9 mouse cellular contexts compared by ENCODE assay signal in the genomic region with DNA sequence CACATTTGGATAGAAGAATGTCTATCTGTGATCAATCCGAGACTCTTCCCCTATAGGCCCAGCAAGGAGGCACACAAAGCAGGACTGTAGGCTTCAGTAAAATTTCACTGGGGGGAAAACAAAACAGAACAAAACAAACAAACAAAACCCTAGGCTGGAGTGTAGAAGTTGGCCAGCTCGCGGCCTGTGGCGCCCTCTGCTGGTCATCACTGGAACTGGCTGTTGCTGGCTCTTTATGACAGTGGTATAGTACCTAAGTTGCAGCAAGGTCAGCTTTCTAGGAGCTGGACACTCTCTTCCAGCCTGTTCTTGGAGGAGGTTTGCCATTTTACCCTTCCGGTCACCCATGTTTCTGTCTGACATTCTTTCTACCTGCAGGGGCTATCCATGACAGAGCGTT. TPM values are rescaled to one million over a fixed set of nuclear protein-coding genes. Genes with fewer than 3 reads are reported as not detected.
DNase-seq lines count a peak whose midpoint lies in the region; ATAC-seq lines count a peak whose summit lies in the region.
"Had no signal": no experiment of that assay in that cellular context is flagged by ENCODE, and none has a peak within 500 bp of the region (broad histone marks: within the 10 kb centered on the region; RNA-seq: fewer than 3 reads in every experiment).

No protein-coding gene starts in this region.

- H3K36me3 ChIP-seq in heart, embryonic 11.5 days (ENCODE audit: control insufficient read depth, insufficient read depth, low read length): no peaks in the 10 kb centered on the region
- no peaks in the 10 kb centered on the region for H3K36me3 ChIP-seq in forebrain, embryonic 13.5 days (ENCODE audit: poor library complexity, severe bottlenecking)
- no peaks in the 10 kb centered on the region for H3K36me3 ChIP-seq in hindbrain, embryonic 12.5 days
- no peaks in the 10 kb centered on the region for H3K36me3 ChIP-seq in midbrain, embryonic 11.5 days (ENCODE audit: control insufficient read depth, insufficient read depth, low read length)
- H3K36me3 ChIP-seq: limb, embryonic 15.5 days had no signal

- 22% methylated on average over 6 of the region's 6 CpGs for WGBS in heart, embryonic 11.5 days (ENCODE audit: insufficient replicate concordance)
- 23% methylated on average over 6 of the region's 6 CpGs for WGBS in forebrain, embryonic 13.5 days
- 24% methylated on average over 6 of the region's 6 CpGs for WGBS in hindbrain, embryonic 12.5 days
- 19% methylated on average over 6 of the region's 6 CpGs for WGBS in midbrain, embryonic 11.5 days

- no peaks in the 10 kb centered on the region for H3K27me3 ChIP-seq in heart, embryonic 11.5 days (ENCODE audit: control insufficient read depth, insufficient read depth, low read length)
- H3K27me3 ChIP-seq in forebrain, embryonic 13.5 days: no peaks in the 10 kb centered on the region
- H3K27me3 ChIP-seq in hindbrain, embryonic 12.5 days: no peaks in the 10 kb centered on the region
- H3K27me3 ChIP-seq in midbrain, embryonic 11.5 days (ENCODE audit: control insufficient read depth, insufficient read depth, low read length): no peaks in the 10 kb centered on the region
- H3K27me3 ChIP-seq: limb, embryonic 15.5 days had no signal

- no peak overlapping the region for H3K4me2 ChIP-seq in heart, embryonic 11.5 days
- H3K4me2 ChIP-seq in forebrain, embryonic 13.5 days: no peak overlapping the region
- H3K4me2 ChIP-seq in hindbrain, embryonic 12.5 days (replicated peaks): no peak overlapping the region
- H3K4me2 ChIP-seq in midbrain, embryonic 11.5 days: no peak overlapping the region
- H3K4me2 ChIP-seq: limb, embryonic 15.5 days had no signal

- intact Hi-C loops in left cerebral cortex, postnatal 10 days (cut with DNase I): loop anchor here (1.0 to 10.0 kb wide), 2 partner anchors 184 to 743 kb away; no protein-coding TSS in a partner anchor

- H3K27ac ChIP-seq in heart, embryonic 11.5 days (ENCODE audit: low read depth, low read length): no peak overlapping the region
- H3K27ac ChIP-seq in forebrain, embryonic 13.5 days: no peak overlapping the region
- H3K27ac ChIP-seq in hindbrain, embryonic 12.5 days: no peak overlapping the region
- no peak overlapping the region for H3K27ac ChIP-seq in midbrain, embryonic 11.5 days (ENCODE audit: low read depth, low read length)
- H3K27ac ChIP-seq: limb, embryonic 15.5 days had no signal

- no peak overlapping the region for H3K4me3 ChIP-seq in heart, embryonic 11.5 days (ENCODE audit: low read depth, low read length)
- H3K4me3 ChIP-seq in forebrain, embryonic 13.5 days: no peak overlapping the region
- H3K4me3 ChIP-seq in hindbrain, embryonic 12.5 days: no peak overlapping the region
- H3K4me3 ChIP-seq in midbrain, embryonic 11.5 days (ENCODE audit: low read depth, low read length): no peak overlapping the region
- H3K4me3 ChIP-seq: limb, embryonic 15.5 days had no signal

- H3K4me1 ChIP-seq in heart, embryonic 11.5 days (ENCODE audit: control insufficient read depth, insufficient read depth, low read length): no peaks in the 10 kb centered on the region
- H3K4me1 ChIP-seq in forebrain, embryonic 13.5 days: peaks cover 5% of the 10 kb centered on the region
- no peaks in the 10 kb centered on the region; the same call in 1 of the 2 replicates for H3K4me1 ChIP-seq in hindbrain, embryonic 12.5 days
- H3K4me1 ChIP-seq in midbrain, embryonic 11.5 days (ENCODE audit: control insufficient read depth, insufficient read depth, low read length): no peaks in the 10 kb centered on the region

- ATAC-seq in heart, embryonic 11.5 days (replicated peaks; ENCODE audit: insufficient number of reproducible peaks, low FRiP score, low TSS enrichment): no peak
- peak; percentile 82 for ATAC-seq in forebrain, embryonic 13.5 days
- ATAC-seq in hindbrain, embryonic 12.5 days (ENCODE audit: low FRiP score): peak; percentile 46; the same call in 1 of the 2 replicates
- ATAC-seq in midbrain, embryonic 11.5 days (ENCODE audit: low FRiP score): peak; percentile 52; the same call in 1 of the 2 replicates

- no peak overlapping the region for H3K9ac ChIP-seq in heart, embryonic 11.5 days (ENCODE audit: low read depth, low read length)
- no peak overlapping the region for H3K9ac ChIP-seq in forebrain, embryonic 13.5 days
- H3K9ac ChIP-seq in hindbrain, embryonic 12.5 days: no peak overlapping the region
- H3K9ac ChIP-seq in midbrain, embryonic 11.5 days (ENCODE audit: low read length): no peak overlapping the region
- H3K9ac ChIP-seq: limb, embryonic 15.5 days had no signal

- H3K9me3 ChIP-seq in heart, embryonic 11.5 days (replicated peaks; ENCODE audit: control insufficient read depth, low read length): no peaks in the 10 kb centered on the region
- H3K9me3 ChIP-seq in forebrain, embryonic 13.5 days (replicated peaks): no peaks in the 10 kb centered on the region
- no peaks in the 10 kb centered on the region for H3K9me3 ChIP-seq in hindbrain, embryonic 12.5 days (replicated peaks)
- no peaks in the 10 kb centered on the region for H3K9me3 ChIP-seq in midbrain, embryonic 11.5 days (ENCODE audit: control insufficient read depth, low read length)
- H3K9me3 ChIP-seq: limb, embryonic 15.5 days had no signal

- peak; percentile 28 to 83 for DNase-seq in heart, adult 18-20 months
- DNase-seq in c-Kit-negative CD71-positive TER-119-positive erythroid progenitor cells, embryonic 14.5 days (ENCODE audit: low read depth, low spot score): peak; percentile 13
- DNase-seq in left cerebral cortex, postnatal 10 days (ENCODE audit: extremely low spot score in 1 of 2, low spot score in 2 of 2): peak; percentile 55 to 57
- DNase-seq in midbrain, embryonic 11.5 days (ENCODE audit: low spot score, missing footprints): peak; percentile 99
- peak; percentile 90 for DNase-seq in right cerebral cortex, postnatal 4 days

RNA-seq across cellular contexts. Expression of a gene that starts 45.2 kb away (rescaled TPM):
- under 1 TPM; 0.55 to 0.75 TPM for total RNA-seq in heart, adult 18-20 months (2021)
- 6.8 and 7.3 TPM in 2 replicates for polyA plus RNA-seq in heart, embryonic 11.5 days (2014; fragmentation: Nextera tagmentation; extraction: Ambion mirVana)
- 0.05 and 0.09 TPM in 2 replicates for polyA plus RNA-seq in forebrain, embryonic 13.5 days (2015; fragmentation: Nextera tagmentation; extraction: Ambion mirVana)
- polyA plus RNA-seq in hindbrain, embryonic 12.5 days (2016; fragmentation: Nextera tagmentation; extraction: Ambion mirVana): 0.55 and 0.66 TPM in 2 replicates
- under 1 TPM; 0.28 to 0.32 TPM for total RNA-seq in left cerebral cortex, postnatal 10 days (2021)
- polyA plus RNA-seq in midbrain, embryonic 11.5 days (2014; fragmentation: Nextera tagmentation; extraction: Ambion mirVana): 0.18 and 0.39 TPM in 2 replicates

Comparison
In these comparisons a context has a peak if more than half of its experiments do, and no peak if none do; other contexts are left out.
1. DNase-seq: peak in every context shown above with its lines; median percentile 99 in midbrain, embryonic 11.5 days; 90 in right cerebral cortex, postnatal 4 days; 56 in left cerebral cortex, postnatal 10 days; 56 in heart, adult 18-20 months; 13 in c-Kit-negative CD71-positive TER-119-positive erythroid progenitor cells, embryonic 14.5 days.